Mouse (Mus musculus) kidney, adult 2 months (tissue): ENCODE measurements at regions not wholly inside any gene's neighbourhood (a gene's known extent, or its start where the extent isn't known, plus 50 kb on each side); places are given as distances from the start of the nearest gene placed in this dataset.

Source experiments
- CTCF ChIP-seq: fragments of 200-500 bp; conservative IDR thresholded peaks from 2 replicates; pipeline ENCODE4 v1.5.1; 2011; ENCODE audit warnings: low read depth, mild to moderate bottlenecking, control low read depth, low read length, moderate library complexity, mixed read lengths; ENCODE audit not compliant: insufficient read depth, insufficient read length
- POLR2A ChIP-seq: fragments of 200-500 bp; IDR thresholded peaks from one replicate; pipeline ENCODE4 v1.6.1; 2011; ENCODE audit warnings: low read depth, low read length, control low read depth

GRCm38 (mm10) chr4:125364011-125364410 is 126.5 kb upstream of the Grik3 start:
- TF ChIP-seq POLR2A (no peak), CTCF (no peak)
